Comparison of ENCODE assay signal across 8 mouse cellular contexts in genomic region chr9:100415328-100415979, GRCm38 (mm10).
DNase-seq lines count a peak whose midpoint lies in the region; ATAC-seq lines count a peak whose summit lies in the region.

No protein-coding gene starts in this region.

- no peak overlapping the region for H3K27ac ChIP-seq in hindbrain, embryonic 14.5 days
- no peak overlapping the region for H3K27ac ChIP-seq in midbrain, embryonic 15.5 days

- H3K4me2 ChIP-seq in hindbrain, embryonic 14.5 days (replicated peaks): no peak overlapping the region
- no peak overlapping the region for H3K4me2 ChIP-seq in midbrain, embryonic 15.5 days

- H3K9me3 ChIP-seq in hindbrain, embryonic 14.5 days (ENCODE audit: control insufficient read depth, low read length): no peaks in the 10 kb centered on the region
- H3K9me3 ChIP-seq in midbrain, embryonic 15.5 days: no peaks in the 10 kb centered on the region

- H3K4me3 ChIP-seq in hindbrain, embryonic 14.5 days (replicated peaks; ENCODE audit: low read length): no peak overlapping the region
- H3K4me3 ChIP-seq in midbrain, embryonic 15.5 days: no peak overlapping the region

- 31% methylated on average over 7 of the region's 7 CpGs for WGBS in hindbrain, embryonic 14.5 days
- 23% methylated on average over 7 of the region's 7 CpGs for WGBS in midbrain, embryonic 15.5 days

- no peak for ATAC-seq in cerebellum, adult (ENCODE audit: insufficient number of reproducible peaks, low FRiP score, low TSS enrichment)
- ATAC-seq in hindbrain, embryonic 14.5 days (ENCODE audit: low FRiP score): peak; percentile 74; the same call in 1 of the 2 replicates
- peak; percentile 79 for ATAC-seq in midbrain, embryonic 15.5 days (replicated peaks)
- ATAC-seq in inflammation-experienced regulatory T-cells, adult 6 months: no peak

- peak; percentile 35 to 53 for DNase-seq in cerebellum, postnatal 4 days (ENCODE audit: low spot score in 2 of 2)
- DNase-seq in NIH3T3 (ENCODE audit: low read depth): peak; percentile 48
- peak; percentile 71 for DNase-seq in hindbrain, embryonic 14.5 days (ENCODE audit: low spot score)
- peak; percentile 32 to 44 for DNase-seq in layer of hippocampus, postnatal 14 days (ENCODE audit: low spot score in 2 of 2)
- DNase-seq in Muller cell, postnatal 12 days (ENCODE audit: inconsistent ontology term): no peak

- no peaks in the 10 kb centered on the region for H3K27me3 ChIP-seq in hindbrain, embryonic 14.5 days (ENCODE audit: control insufficient read depth, insufficient read depth, low read length)
- H3K27me3 ChIP-seq in midbrain, embryonic 15.5 days (replicated peaks): no peaks in the 10 kb centered on the region; the same call in 1 of the 2 replicates

- no peaks in the 10 kb centered on the region for H3K36me3 ChIP-seq in hindbrain, embryonic 14.5 days (replicated peaks; ENCODE audit: control insufficient read depth, insufficient read depth)
- no peaks in the 10 kb centered on the region for H3K36me3 ChIP-seq in midbrain, embryonic 15.5 days (replicated peaks)

- H3K4me1 ChIP-seq in hindbrain, embryonic 14.5 days (replicated peaks; ENCODE audit: control insufficient read depth, insufficient read depth, low read length): peaks cover 15% of the 10 kb centered on the region
- peaks cover 11% of the 10 kb centered on the region for H3K4me1 ChIP-seq in midbrain, embryonic 15.5 days

- H3K9ac ChIP-seq in hindbrain, embryonic 14.5 days: no peak overlapping the region
- H3K9ac ChIP-seq in midbrain, embryonic 15.5 days: no peak overlapping the region

Comparison
In these comparisons a context has a peak if more than half of its experiments do, and no peak if none do; other contexts are left out.
1. ATAC-seq: peak in hindbrain, embryonic 14.5 days (single experiment) and midbrain, embryonic 15.5 days (single experiment); none in cerebellum, adult (single experiment) and inflammation-experienced regulatory T-cells, adult 6 months (single experiment).